Mouse (Mus musculus) mouse embryonic stem cell (cell line): ENCODE measurements around the gene Tmem127.
"Not testable (repeated sequence)": the region's sequence is repeated elsewhere in the genome, so short reads cannot be mapped to it uniquely, and the experiment has no call there.

Experiments
- in situ Hi-C, 2 experiments: fragments of 300-500 bp; cut with MboI; formaldehyde crosslinking; loops; 1 replicate in 1 of 2; 3 replicates in 1 of 2; pipeline ENCODE4 v1.14.3; 2019 to 2020; ENCODE audit warnings: low sequenced_read_pairs in 2 of 2, low pct_unique_long_range_greater_than_20kb in 1 of 2, mixed read lengths in 1 of 2; ENCODE audit not compliant: unreplicated experiment in 1 of 2

Gene Tmem127

GRCm38 (mm10) chr2:127304192-127304591 is 56.5 kb downstream of the Tmem127 start:
- in situ Hi-C loops: not testable (repeated sequence)

- in situ Hi-C loops: no loop called here
Measured at GRCm38 (mm10) chr2:127304609-127305210, 57.0 kb downstream of the Tmem127 start.

GRCm38 (mm10) chr2:127306123-127306522 is 58.4 kb downstream of the Tmem127 start:
- in situ Hi-C loops: no loop called here

GRCm38 (mm10) chr2:127307179-127307578 is 59.5 kb downstream of the Tmem127 start:
- in situ Hi-C loops: no loop called here

- in situ Hi-C loops: no loop called here
Measured at GRCm38 (mm10) chr2:127308660-127309059, 61.0 kb downstream of the Tmem127 start.

- in situ Hi-C loops: no loop called here
Measured at GRCm38 (mm10) chr2:127310246-127310645, 62.5 kb downstream of the Tmem127 start.

GRCm38 (mm10) chr2:127310685-127311084 is 63.0 kb downstream of the Tmem127 start:
- in situ Hi-C loops: no loop called here
